Mouse (Mus musculus) hindbrain, embryonic 14.5 days (tissue): Measurements from ENCODE around the gene Atxn1. TPM values are rescaled to one million over a fixed set of nuclear protein-coding genes. Genes with fewer than 3 reads are reported as not detected.

Experiments
- ATAC-seq: fragments of 200-750 bp; cut with Nextera tagmentation; 2 replicates; pipeline ENCODE4 v1.8.0; 2017; ENCODE audit warnings: moderate number of reproducible peaks, mild to moderate bottlenecking, moderate TSS enrichment, moderate library complexity; ENCODE audit not compliant: low FRiP score
- DNase-seq: peaks from one replicate; pipeline ENCODE4 v3.0.0-alpha.2; 2015; ENCODE audit warnings: low spot score
- H3K27ac ChIP-seq: fragments of 300-500 bp; sonication (generic); 2 replicates; pipeline ENCODE4 v1.5.1; 2014; ENCODE audit warnings: mild to moderate bottlenecking, moderate library complexity
- H3K27me3 ChIP-seq: fragments of 300-500 bp; sonication (generic); 2 replicates; pipeline ENCODE4 v1.6.1; 2014; ENCODE audit warnings: mild to moderate bottlenecking, low read length, mixed read lengths; ENCODE audit not compliant: control insufficient read depth, insufficient read depth
- H3K36me3 ChIP-seq: fragments of 300-500 bp; sonication (generic); replicated peaks from 2 replicates; pipeline ENCODE4 v1.6.1; 2014; ENCODE audit not compliant: control insufficient read depth, insufficient read depth
- H3K4me1 ChIP-seq: fragments of 300-500 bp; sonication (generic); replicated peaks from 2 replicates; pipeline ENCODE4 v1.6.1; 2014; ENCODE audit warnings: antibody characterized with exemption, low read length, mixed read lengths; ENCODE audit not compliant: control insufficient read depth, insufficient read depth
- H3K4me2 ChIP-seq: fragments of 300-500 bp; sonication (generic); replicated peaks from 2 replicates; pipeline ENCODE4 v1.6.1; 2014; ENCODE audit warnings: mild to moderate bottlenecking, moderate library complexity
- H3K4me3 ChIP-seq: fragments of 300-500 bp; sonication (generic); replicated peaks from 2 replicates; pipeline ENCODE4 v1.5.1; 2014; ENCODE audit warnings: mild to moderate bottlenecking, low read length
- H3K9ac ChIP-seq: fragments of 300-500 bp; sonication (generic); 2 replicates; pipeline ENCODE4 v1.6.1; 2014
- H3K9me3 ChIP-seq: fragments of 300-500 bp; sonication (generic); 2 replicates; pipeline ENCODE4 v1.6.1; 2016; ENCODE audit warnings: low read length; ENCODE audit not compliant: control insufficient read depth
- WGBS: fragments of 180-500 bp; shearing (Covaris S2); extraction: QIAGEN DNeasy Blood & Tissue Kit; methylation state at CpG from one replicate; pipeline ENCODE4 v1.1.7; 2014; 5-methylcytosine and 5-hydroxymethylcytosine counted together
- polyA plus RNA-seq: library from polyadenylated mRNA; unstranded; fragments of >200 nt; fragmentation: Nextera tagmentation; extraction: Ambion mirVana; gene quantifications from 2 replicates; pipeline ENCODE4 v1.2.1, GENCODE M21; 2014

The Atxn1 gene
- polyA plus RNA-seq, 1 experiment from 2014 or later = 8.1 TPM

DNA sequence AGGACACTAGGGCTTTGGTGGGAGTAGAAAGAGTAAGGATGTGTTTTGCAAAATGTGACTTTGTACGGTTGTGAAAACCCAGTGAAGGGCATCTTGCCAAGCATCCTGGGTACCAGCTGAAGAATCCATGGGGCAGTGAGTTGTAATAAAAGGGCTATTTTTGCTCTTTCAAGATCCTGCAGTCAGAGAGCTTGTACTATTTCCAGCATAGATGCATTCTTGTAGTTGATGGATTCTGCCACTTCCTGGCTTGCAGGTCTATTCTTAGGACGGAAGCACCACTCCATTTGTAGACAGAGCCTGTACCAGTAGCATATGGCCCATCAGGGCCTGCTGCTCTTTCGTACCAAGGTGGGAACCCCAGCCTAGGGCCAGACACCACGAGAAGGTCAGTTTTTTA is 436.0 kb downstream of the Atxn1 start:
- H3K27ac ChIP-seq = no peak overlapping the region; the same call in 1 of the 2 replicates
- no peak overlapping the region for H3K4me2 ChIP-seq
- DNase-seq = no peak
- ATAC-seq = no peak
- H3K36me3 ChIP-seq = no peaks in the 10 kb centered on the region
- WGBS = 61% methylated on average over 4 of the region's 4 CpGs
- H3K9ac ChIP-seq = no peak overlapping the region
- H3K9me3 ChIP-seq = no peaks in the 10 kb centered on the region
- H3K27me3 ChIP-seq = no peaks in the 10 kb centered on the region
- 0 out of 2 replicates have a peak, but pooled peaks cover 13% of the 10 kb centered on the region for H3K4me1 ChIP-seq
- H3K4me3 ChIP-seq = no peak overlapping the region

- H3K27ac ChIP-seq = no peak overlapping the region; the same call in 1 of the 2 replicates
- H3K9ac ChIP-seq = no peak overlapping the region
- H3K4me1 ChIP-seq = 0 out of 2 replicates have a peak, but pooled peaks cover 13% of the 10 kb centered on the region
- no peak for DNase-seq
- H3K4me3 ChIP-seq = no peak overlapping the region
- H3K4me2 ChIP-seq = no peak overlapping the region
- H3K36me3 ChIP-seq = no peaks in the 10 kb centered on the region
- ATAC-seq = no peak
- 90% methylated on average over 11 of the region's 11 CpGs for WGBS
- H3K9me3 ChIP-seq = no peaks in the 10 kb centered on the region
- no peaks in the 10 kb centered on the region for H3K27me3 ChIP-seq
Observed at GRCm38 (mm10) chr13:45527232-45527964, 437.4 kb downstream of the Atxn1 start.

DNA sequence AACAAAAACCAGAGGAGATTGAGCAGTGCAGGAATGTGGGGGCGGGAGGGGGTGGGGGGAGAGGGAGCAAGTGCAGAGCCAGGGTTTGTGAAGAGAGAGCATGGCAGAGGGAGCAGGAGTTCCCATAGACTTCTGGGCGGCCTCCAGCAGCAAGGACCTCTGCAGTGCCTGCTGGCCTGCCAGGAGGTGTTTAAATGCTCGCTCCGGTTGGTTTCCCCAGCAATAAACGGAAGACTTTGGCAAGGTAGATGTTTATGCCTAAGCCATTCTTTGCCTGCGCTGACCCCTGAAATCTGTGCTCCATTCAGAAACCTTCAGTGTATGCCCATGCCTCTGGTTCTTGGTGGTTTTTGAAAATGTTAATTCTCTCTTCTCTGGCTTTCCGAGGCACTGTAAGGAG is 438.6 kb downstream of the Atxn1 start:
- H3K4me2 ChIP-seq = no peak overlapping the region
- H3K4me1 ChIP-seq = 0 out of 2 replicates have a peak, but pooled peaks cover 13% of the 10 kb centered on the region
- ATAC-seq (peak; percentile 77; the same call in 1 of the 2 replicates), DNase-seq (no peak)
- H3K36me3 ChIP-seq = no peaks in the 10 kb centered on the region
- no peaks in the 10 kb centered on the region for H3K9me3 ChIP-seq
- H3K4me3 ChIP-seq = no peak overlapping the region
- no peaks in the 10 kb centered on the region for H3K27me3 ChIP-seq
- H3K9ac ChIP-seq = no peak overlapping the region
- peak overlapping the region; percentile 33; the same call in 1 of the 2 replicates for H3K27ac ChIP-seq
- WGBS = 26% methylated on average over 7 of the region's 7 CpGs

- no peak overlapping the region for H3K9ac ChIP-seq
- 87% methylated on average over 6 of the region's 6 CpGs for WGBS
- H3K4me2 ChIP-seq = no peak overlapping the region
- H3K27ac ChIP-seq = no peak overlapping the region
- H3K36me3 ChIP-seq = no peaks in the 10 kb centered on the region
- H3K4me3 ChIP-seq = no peak overlapping the region
- H3K9me3 ChIP-seq = no peaks in the 10 kb centered on the region
- no peak for DNase-seq
- no peak for ATAC-seq
- no peaks in the 10 kb centered on the region for H3K27me3 ChIP-seq
- H3K4me1 ChIP-seq = 0 out of 2 replicates have a peak, but pooled peaks cover 8% of the 10 kb centered on the region
Observed at GRCm38 (mm10) chr13:45524791-45525435, 439.9 kb downstream of the Atxn1 start.

- ATAC-seq (no peak), DNase-seq (no peak)
- Histone ChIP-seq H3K4me1 (0 out of 2 replicates have a peak, but pooled peaks cover 8% of the 10 kb centered on the region), H3K27me3 (no peaks in the 10 kb centered on the region), H3K27ac (no peak overlapping the region), H3K4me2 (no peak overlapping the region), H3K4me3 (no peak overlapping the region), H3K9me3 (no peaks in the 10 kb centered on the region), H3K9ac (no peak overlapping the region), H3K36me3 (no peaks in the 10 kb centered on the region)
- 46% methylated on average over 3 of the region's 3 CpGs for WGBS
Observed at GRCm38 (mm10) chr13:45524305-45524704, 440.5 kb downstream of the Atxn1 start.

DNA sequence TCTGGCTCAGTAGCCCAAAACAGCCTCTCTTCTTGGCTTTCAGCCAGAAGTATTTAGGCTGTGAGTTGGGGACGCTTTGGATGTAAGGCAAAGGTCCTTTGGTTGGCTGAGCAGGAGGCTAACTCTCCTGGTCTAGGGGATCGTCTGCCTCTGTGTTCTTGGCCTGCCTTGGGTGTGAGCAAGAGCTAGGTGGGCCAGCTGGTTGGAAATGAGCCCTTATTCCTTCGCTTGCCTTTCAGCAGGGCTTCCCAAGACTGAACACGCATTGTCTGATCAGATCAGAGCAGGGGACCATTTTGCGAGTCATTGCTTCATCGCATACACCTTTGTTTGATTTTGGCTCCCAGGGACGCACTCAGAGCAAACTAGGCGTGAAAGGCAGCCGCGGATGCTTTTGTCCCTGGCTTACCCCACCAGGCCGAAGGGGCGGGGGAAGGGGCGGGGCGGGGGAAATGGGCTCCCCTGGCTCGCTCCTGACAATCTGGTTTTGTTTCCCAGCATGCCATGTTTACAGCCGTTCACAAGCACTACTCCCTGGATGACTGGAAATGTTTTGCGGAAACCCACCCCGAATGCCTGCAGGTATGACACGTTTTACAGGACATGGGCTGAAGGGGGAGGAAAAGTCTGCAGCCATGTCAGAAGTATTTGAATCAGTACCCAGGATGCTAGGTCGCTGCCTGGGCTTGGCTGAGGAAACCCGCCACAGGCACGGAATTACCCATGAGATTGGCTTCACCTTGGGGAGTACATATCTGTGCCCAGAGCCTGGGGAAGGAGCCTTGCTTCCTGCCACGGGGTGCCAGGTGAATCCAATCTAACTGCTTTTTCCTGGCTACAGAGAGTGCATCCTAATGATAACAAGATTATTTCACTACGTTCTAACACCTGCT is 448.1 kb downstream of the Atxn1 start:
- H3K36me3 ChIP-seq = no peaks in the 10 kb centered on the region

GRCm38 (mm10) chr13:45514832-45515422 is 449.9 kb downstream of the Atxn1 start:
- WGBS = 43% methylated on average over 8 of the region's 8 CpGs

More for the DNA sequence above, 448.1 kb downstream of the Atxn1 start:
- DNase-seq (peak; percentile 69), ATAC-seq (peak; percentile 64)
- Histone ChIP-seq H3K27ac (peak overlapping the region; percentile 68), H3K4me1 (peaks cover 28% of the 10 kb centered on the region), H3K4me3 (peak overlapping the region; percentile 23), H3K27me3 (no peaks in the 10 kb centered on the region), H3K9me3 (no peaks in the 10 kb centered on the region), H3K9ac (peak overlapping the region; percentile 48), H3K4me2 (peak overlapping the region; percentile 54)
- WGBS = 2% methylated on average over 24 of the region's 24 CpGs

DNA sequence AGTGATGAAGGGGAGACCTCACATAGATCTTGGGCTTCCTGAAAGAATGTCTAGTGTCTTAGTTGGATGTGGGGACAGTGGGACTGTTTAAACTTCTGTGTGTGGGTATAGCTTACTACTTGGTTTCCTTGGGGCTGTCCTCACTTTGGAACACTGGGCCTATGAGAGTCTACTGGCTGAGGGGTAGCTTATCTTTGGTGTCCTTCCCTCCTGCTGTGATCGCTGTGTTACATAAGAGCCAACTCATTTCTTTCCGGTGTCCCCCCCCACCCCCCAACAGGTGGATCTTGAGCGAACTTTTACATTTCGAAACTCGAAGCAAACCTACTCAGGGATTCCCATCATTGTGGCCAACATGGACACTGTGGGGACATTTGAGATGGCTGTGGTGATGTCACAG is 450.7 kb downstream of the Atxn1 start:
- no peaks in the 10 kb centered on the region for H3K36me3 ChIP-seq
- peaks cover 4% of the 10 kb centered on the region; the same call in 1 of the 2 replicates for H3K27me3 ChIP-seq
- H3K9me3 ChIP-seq = no peaks in the 10 kb centered on the region
- H3K9ac ChIP-seq = no peak overlapping the region
- 96% methylated on average over 5 of the region's 5 CpGs for WGBS
- H3K4me1 ChIP-seq = peaks cover 28% of the 10 kb centered on the region
- DNase-seq (no peak), ATAC-seq (no peak)
- H3K27ac ChIP-seq = no peak overlapping the region
- H3K4me3 ChIP-seq = no peak overlapping the region
- no peak overlapping the region for H3K4me2 ChIP-seq

More at GRCm38 (mm10) chr13:45514832-45515422, 449.9 kb downstream of the Atxn1 start:
- ATAC-seq (no peak), DNase-seq (no peak)
- Histone ChIP-seq H3K9ac (no peak overlapping the region), H3K4me2 (no peak overlapping the region), H3K9me3 (no peaks in the 10 kb centered on the region), H3K36me3 (no peaks in the 10 kb centered on the region), H3K27me3 (no peaks in the 10 kb centered on the region), H3K27ac (peak overlapping the region; percentile 44; the same call in 1 of the 2 replicates), H3K4me3 (no peak overlapping the region), H3K4me1 (peaks cover 28% of the 10 kb centered on the region)
